Mouse (Mus musculus): ENCODE data around the gene Aldh16a1.
"Not testable (repeated sequence)": the region's sequence is repeated elsewhere in the genome, so short reads cannot be mapped to it uniquely, and the experiment has no call there.

The Aldh16a1 gene

GRCm38 (mm10) chr7:45133446-45134159 is 20.8 kb downstream of the Aldh16a1 start:
- DNase-seq (ENCODE audit: low spot score): no peak

DNA sequence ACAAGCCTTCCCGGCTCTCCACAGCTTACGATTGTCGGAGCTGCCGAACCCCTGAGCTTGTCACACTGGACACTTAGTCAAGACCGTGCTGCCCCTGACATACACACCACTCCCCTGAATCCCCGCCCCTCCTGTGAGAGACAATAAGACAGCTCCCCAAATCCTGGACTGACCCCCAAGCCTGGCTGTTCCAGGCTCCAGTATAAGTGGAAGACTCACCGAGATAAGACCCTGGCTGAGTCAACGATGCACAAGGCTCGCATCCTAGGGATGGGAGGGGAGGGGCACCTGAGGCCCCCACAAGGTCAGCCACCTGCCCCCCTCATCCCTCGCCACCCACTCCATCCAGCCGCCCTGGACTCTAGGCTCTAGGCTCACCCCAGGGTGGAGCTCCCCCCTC is 22.5 kb downstream of the Aldh16a1 start:
- DNase-seq (ENCODE audit: low spot score): no peak

DNA sequence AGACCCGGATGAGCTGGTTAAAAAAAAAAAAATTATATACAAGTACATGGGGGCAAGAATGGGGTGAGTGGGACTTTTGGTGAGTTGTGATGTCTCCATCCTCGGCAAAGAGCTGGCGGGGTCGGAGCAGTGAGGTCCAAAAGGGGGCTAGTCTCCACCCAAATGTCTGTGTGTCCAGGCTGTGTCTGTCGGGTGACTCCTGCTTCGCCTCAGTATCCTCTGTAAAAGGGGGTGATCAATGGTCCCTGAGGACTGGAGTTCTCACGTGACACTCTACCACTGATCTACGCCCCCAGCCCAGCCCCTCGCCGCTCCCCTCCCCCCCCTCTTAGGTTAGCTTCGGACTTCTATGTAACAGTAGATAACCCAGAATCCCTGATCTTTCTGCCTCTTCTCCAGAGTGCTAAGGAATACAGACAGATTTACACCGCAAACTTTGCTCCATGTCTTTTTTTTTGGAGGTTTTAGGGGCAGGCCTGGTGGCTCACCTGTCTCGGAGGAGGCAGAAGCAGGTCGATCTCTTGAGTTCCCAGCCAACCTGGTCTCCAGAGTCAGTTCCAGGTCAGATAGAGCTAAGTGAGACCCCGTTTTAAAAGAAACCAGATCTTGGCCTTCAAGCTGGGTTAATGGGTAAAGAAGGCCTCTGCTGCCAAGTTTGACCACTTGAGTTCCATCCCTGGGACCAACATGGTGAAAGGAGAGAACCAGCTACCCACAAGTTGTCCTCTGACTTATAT is 24.4 kb downstream of the Aldh16a1 start:
- DNase-seq (ENCODE audit: low spot score): no peak

- DNase-seq (ENCODE audit: low spot score): peak; percentile 66
Observed at GRCm38 (mm10) chr7:45129318-45129717, 25.1 kb downstream of the Aldh16a1 start.

DNA sequence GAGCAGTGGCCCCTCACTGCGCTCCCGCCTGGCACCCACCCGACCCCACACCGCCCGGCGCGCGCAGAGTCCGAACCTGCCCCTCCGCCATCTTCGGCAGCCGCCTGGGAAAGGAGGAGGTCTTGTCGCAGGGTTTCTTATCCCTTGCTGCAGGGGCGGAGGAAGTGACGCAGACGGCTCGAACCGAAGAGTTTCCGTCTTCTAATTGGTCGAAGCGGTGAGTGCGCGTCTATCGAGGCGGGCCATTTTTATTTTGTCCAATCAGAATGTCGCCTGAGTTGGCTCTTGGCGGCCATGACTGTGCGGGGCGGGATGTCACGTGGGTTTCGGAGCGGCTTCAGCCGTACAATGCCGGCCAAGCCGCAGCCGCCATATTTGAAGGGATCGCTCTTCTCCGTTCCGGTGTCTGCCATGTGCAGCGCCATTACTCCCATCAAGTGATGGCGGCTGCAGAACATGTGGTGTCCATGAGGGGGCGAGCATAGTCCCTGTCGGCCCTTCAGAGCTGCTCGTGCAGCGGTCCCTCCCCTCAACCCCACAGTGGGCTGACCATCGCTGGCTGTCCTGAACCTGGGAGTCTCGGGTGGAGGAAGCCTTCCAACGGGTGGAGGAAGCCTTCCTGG is 25.6 kb downstream of the Aldh16a1 start, which contains the start of gene Rpl13a:
Gene Rpl13a (minus strand): TSS at position 138 of the 623 bp plus-strand sequence.
- DNase-seq (ENCODE audit: low spot score): peak; percentile 99

DNA sequence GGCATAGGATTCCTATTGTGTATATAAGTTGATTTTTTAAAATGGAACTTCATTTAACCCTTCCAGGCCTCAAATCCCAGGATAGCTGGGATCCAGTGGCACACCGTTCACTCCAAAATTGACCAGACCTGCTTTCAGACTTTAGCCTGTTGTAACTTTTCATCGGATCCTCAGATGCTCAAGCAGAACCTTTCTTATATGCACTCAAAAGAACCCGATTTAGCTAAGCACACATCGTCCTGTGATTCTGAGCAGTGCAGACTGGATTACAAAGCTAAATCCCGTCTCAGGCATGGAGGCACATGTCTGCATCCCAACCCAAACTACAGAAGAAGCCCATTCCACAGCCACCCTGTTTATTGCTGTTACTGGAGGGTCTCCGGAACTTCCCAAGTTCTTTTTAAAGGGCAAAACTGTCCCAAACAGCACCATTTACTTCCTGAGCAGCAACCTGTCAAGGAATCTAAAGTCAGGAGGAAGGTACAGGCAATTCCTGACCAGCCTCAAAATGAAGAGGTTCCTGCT is 26.6 kb downstream of the Aldh16a1 start:
- no peak for DNase-seq (ENCODE audit: low spot score)

DNA sequence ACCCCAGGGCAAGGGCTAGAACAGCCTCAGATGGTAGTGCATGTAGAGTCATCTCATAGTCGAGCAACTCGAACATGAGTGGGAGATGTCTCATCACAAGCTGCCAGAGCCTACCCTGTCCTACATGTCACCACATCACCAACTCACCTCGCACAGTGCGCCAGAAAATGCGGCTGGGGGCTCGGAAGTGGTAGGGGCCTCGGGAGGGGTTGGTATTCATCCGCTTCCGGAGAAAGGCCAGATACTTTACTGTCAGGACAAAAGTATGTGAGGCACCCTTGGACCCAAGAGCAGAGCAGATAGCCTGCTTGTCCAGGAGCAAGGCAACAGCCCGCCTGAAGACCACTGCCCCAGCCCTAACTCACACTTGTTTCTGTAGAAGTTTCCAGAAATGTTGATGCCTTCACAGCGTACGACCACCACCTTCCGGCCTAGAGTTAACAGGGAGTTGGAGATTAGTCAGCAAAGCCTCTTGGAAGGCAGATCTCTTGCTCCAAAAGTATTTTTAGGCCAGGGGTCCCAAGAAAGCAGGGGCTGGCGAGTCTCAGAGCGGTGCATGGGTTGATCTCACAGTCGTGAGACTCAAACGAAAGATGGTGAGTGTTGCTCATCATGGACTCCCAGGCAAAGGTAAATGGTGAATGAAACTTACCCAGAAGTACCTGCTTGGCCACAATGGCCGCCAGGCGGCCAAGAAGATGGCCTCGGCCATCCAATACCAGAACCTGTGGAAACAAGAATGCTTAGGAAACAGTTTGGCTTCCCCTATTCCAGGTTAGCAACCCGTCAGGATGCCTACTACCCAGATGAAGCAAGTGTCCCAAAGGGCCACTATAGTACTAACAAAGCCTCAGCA is 27.3 kb downstream of the Aldh16a1 start:
- DNase-seq (ENCODE audit: low spot score): no peak

- no peak for DNase-seq (ENCODE audit: low spot score)
Observed at GRCm38 (mm10) chr7:45126147-45126843, 28.1 kb downstream of the Aldh16a1 start.

DNA sequence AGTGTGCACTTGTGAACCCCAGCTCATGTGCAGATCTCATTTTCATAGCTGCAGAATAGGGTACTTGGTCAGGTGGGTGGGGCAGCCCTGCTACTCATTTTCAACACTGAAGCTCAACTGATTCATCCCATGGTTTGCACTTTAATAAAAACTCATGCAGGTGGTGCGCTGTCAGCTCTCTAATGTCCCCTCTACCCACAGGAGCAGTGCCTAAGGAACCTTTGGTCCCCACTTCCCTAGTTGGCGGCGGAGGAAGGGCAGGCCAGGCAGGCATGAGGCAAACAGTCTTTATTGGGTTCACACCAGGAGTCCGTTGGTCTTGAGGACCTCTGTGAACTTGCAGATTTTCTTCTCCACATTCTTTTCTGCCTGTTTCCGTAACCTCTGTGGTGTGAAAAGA is 28.7 kb downstream of the Aldh16a1 start:
- DNase-seq (ENCODE audit: low spot score): not testable (repeated sequence)

DNA sequence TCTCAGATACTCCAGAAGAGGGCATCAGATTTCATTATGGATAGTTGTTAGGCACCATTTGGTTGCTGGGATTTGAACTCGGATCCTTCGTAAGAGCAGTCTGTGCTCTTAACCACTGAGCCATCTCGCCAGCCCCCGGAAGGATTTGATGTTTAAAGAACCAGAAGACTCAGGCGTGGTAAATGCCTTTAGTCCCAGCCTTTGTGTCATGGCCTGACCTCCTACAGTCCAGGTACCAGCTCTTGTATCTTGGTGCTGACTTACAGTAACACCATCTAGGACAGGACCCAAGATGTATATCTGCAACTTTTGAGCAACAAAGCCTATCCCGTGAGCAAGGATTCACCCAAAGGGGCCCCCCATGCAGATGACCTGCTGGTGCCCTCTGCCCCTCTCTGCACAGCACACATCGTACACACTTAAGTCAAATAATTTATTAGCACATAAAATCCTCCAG is 29.2 kb downstream of the Aldh16a1 start:
- no peak for DNase-seq (ENCODE audit: low spot score)

GRCm38 (mm10) chr7:45124224-45125143 is 29.9 kb downstream of the Aldh16a1 start, which contains the start of gene Rps11:
TSS of gene Rps11 (minus strand) at chr7:45124439.
- DNase-seq (ENCODE audit: low spot score): peak; percentile 99

DNA sequence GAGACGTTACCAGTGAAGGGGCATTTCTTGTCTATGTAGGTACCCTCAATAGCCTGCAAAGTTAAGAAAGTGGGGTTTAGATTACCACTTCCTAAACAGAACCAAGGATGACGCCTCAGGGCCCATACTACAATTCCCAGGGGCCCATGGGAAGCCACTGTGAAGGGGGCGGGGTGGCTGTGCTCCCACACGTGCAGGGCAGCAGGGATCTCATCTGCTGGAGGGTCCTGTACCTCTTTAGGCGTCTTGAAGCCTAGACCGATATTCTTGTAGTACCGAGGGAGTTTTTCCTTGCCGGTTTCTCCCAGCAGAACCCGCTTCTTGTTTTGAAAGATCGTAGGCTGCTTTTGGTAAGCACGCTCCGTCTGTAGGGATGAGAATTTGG is 31.2 kb downstream of the Aldh16a1 start:
- no peak for DNase-seq (ENCODE audit: low spot score)

DNA sequence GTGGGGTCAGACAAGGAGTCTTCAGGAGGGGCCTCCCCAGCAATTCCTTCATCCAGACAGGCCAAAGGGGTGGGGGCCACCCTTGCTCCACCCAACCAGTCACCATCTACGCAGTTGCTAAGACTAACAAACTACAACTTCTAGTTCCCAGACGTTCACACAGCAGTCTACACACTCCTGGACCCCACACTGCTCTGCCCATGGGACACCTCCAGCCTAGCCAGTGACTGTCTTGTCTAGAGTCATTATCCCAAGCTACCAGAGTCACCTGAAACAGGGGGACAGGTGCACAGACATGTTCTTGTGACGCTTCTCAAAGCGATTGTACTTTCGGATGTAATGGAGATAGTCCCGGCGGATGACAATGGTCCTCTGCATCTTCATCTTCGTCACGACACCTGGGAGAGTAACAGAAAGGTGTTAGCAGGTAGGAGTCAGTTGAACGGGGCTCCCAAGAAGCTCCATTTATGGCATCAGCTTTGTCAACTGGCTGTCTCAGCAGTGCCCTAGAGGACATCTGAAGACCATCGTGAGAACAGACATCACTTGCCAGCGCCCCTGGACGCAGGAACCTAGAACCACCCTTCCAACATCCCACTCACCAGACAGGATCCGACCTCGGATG is 31.7 kb downstream of the Aldh16a1 start:
- no peak for DNase-seq (ENCODE audit: low spot score)

GRCm38 (mm10) chr7:45121966-45122365 is 32.4 kb downstream of the Aldh16a1 start:
- no peak for DNase-seq (ENCODE audit: low spot score)

GRCm38 (mm10) chr7:45121404-45121803 is 33.0 kb downstream of the Aldh16a1 start:
- no peak for DNase-seq (ENCODE audit: low spot score)

DNA sequence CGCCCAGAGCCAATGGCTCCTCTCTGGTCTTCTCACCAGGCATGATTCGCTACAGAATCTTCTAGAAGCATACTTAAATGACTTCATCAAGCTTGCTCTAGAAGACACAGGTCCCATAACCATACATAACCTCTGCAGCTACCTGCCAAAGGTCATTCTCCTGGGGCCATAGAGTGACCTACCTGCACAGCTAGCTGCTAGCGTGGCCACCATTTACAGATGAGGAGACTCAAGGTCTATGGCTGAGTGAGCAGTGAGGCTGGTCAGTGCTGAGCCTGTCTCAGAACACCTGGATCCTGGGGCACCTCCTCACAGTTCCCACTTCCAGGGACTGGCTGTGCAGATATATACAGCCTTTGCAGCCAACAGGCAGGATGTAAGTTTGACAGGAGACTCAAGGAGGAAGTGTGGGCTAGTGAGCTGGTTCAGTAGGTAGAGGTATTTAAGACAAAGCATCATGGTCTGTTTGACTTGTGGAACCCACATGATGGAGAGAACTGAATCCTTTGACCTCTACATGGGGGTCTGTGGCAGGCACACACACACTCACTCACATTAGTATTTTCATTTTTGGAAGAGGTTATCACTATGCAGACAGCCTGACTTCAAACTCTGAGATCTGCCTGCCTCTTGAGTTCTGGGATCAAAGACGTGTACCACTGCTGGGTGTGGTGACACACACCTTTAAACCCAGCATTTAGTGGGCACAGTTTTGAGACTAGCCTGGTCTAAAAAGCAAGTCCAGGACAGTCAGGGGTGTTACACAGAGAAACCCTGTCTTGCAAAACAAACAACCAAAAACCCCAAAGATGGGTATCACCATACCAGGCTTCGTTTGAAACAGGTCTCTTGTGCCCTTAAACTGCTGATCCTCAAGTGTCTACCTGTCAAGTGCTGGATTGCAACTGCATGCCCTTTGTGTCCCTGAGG is 34.3 kb downstream of the Aldh16a1 start:
- no peak for DNase-seq (ENCODE audit: low spot score)

DNA sequence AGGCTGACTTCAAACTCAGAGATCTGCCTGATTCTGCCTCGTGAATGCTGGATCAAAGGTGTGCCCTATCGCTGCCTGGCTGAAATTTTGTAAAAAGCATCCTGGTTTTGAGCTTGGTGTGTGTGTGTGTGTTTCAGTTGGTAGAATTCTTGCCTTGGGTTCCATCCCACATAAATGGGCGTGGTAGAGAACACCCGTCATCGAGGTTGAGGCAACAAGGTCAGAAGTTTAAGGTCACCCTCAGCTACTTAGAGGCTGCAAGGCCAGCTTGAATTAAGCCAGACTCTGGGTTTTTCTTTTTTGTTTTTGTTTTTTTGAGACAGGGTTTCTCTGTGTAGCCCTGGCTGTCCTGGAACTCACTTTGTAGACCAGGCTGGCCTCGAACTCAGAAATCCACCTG is 36.0 kb downstream of the Aldh16a1 start:
- DNase-seq (ENCODE audit: low spot score): no peak

GRCm38 (mm10) chr7:45117566-45117965 is 36.8 kb downstream of the Aldh16a1 start:
- no peak for DNase-seq (ENCODE audit: low spot score)
